Mouse (Mus musculus) C2C12 (cell line): ENCODE results near the gene Sp6.

ENCODE experiments used
- CEBPB ChIP-seq: IDR thresholded peaks from one replicate; pipeline ENCODE4 v1.6.1; 2011; ENCODE audit warnings: low read depth, mild to moderate bottlenecking, control low read depth, moderate library complexity
- CTCF ChIP-seq: IDR thresholded peaks from one replicate; pipeline ENCODE4 v1.5.1; 2011; ENCODE audit not compliant: control insufficient read depth, insufficient read depth, insufficient read length
- MAX ChIP-seq: IDR thresholded peaks from one replicate; pipeline ENCODE4 v1.6.1; 2011; ENCODE audit warnings: mild to moderate bottlenecking, control low read depth
- MYOD1 ChIP-seq: IDR thresholded peaks from one replicate; pipeline ENCODE4 v1.6.1; 2011; ENCODE audit warnings: low read depth; ENCODE audit not compliant: control insufficient read depth, insufficient read length
- MYOG ChIP-seq: IDR thresholded peaks from one replicate; pipeline ENCODE4 v1.6.1; 2011; ENCODE audit not compliant: control insufficient read depth, insufficient read length; ENCODE audit errors: extremely low read depth
- USF1 ChIP-seq: IDR thresholded peaks from one replicate; pipeline ENCODE4 v1.6.1; 2011; ENCODE audit warnings: low read depth, mild to moderate bottlenecking, control low read depth, moderate library complexity

DNA sequence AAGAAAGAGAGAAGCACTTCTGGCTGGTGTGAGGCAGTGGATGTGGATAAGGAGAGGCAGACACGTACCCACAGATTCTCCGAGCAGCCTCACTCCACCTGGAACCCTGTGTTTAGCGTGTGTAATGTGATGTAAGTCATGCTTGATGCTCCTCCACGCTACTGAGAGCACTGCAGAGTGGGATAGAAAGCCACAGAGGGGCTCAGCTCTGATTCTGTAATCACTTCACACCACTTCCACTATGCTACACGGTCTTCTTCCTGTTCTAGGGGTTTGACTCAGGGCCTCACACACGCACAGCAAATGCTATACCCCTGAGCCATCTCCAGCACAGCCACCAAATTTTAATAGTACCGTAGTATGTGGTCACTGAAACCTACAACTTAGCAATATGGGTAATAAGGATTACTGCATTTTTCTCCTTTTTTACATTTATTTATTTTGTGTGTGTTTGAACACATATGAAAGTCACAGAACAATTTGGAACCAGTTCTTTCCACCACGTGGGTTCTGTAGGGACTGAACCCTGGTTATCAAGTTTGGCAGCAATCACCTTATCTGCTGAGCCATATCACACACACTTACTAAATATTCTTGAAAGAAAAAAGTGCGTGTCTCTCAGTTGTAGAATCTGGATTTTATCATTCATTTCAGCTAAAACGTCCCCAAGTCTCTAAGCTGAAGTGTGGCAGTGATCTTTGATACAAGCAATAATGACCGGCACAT, 45.5 kb upstream of the Sp6 start:
- no peak for TF ChIP-seq CTCF
- TF ChIP-seq CEBPB = no peak
- no peak for TF ChIP-seq MYOD1
- TF ChIP-seq USF1 = no peak
- TF ChIP-seq MYOG = no peak
- TF ChIP-seq MAX = no peak
